Mouse (Mus musculus): ENCODE measurements around the gene Tns1. TPM values are rescaled to one million over a fixed set of nuclear protein-coding genes. Genes with fewer than 3 reads are reported as not detected.
"Not testable (repeated sequence)": the region's sequence is repeated elsewhere in the genome, so short reads cannot be mapped to it uniquely, and the experiment has no call there.

Tns1 gene
- polyA plus RNA-seq, 1 experiment from 2014 or later = 12.6 TPM

DNA sequence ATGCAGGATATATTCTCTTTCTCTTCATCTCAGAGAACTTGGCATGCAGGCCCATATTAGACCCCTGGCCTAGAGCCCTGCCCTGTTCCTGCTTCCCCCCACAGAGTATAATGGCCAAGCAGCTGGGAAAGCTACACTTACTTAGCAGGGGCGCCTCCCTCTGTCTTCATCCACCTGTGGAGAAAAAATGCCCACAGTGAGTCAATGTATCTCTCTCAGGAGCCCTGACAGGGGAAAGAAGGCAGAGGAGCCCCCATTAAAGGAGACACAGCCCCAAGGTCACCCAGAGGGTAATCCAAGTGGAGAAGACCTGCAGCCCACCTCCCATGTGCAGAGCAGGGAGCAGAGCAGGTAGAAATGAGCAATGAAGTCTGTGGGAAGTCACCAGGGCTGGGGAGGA is 208.0 kb downstream of the Tns1 start:
- DNase-seq (ENCODE audit: low spot score) = no peak

DNA sequence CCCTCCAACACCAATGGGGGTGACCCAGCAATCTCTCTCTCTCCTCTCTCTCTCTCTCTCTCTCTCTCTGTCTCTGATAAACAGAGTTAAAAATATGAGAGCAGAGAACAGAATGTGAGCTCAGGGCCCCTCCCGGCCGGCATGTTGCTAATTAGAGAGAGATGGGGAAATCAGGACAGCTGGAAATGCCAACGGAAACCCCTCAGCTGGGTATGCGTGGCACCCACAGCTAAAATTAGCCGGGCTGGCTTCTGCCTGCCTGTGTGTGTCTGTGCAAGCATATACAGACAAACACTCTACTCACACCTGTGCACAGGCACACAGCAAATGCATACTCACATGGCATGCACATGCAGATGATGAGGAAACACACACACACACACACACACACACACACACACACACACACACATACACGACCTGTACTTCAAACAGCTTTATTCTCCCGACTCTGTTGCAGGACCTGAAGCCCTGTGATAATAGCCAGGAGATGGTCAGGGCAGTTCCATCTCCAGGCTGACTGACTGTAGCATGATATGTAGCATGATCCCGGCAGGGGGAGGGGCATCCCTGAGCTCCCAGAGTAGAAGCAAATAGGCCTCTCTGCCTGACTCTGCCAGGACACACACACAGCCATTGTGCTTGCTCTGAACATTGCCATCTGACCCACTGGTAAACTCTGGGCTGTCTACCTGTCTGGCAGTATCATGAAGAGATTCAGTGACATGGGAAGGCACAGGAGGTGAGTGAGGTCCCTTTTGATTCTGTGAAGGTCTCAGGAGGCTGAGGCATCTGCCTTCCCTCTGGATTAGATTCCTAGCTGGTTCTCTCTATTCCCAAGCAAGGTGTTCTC is 208.8 kb downstream of the Tns1 start:
- DNase-seq (ENCODE audit: low spot score) = no peak

DNA sequence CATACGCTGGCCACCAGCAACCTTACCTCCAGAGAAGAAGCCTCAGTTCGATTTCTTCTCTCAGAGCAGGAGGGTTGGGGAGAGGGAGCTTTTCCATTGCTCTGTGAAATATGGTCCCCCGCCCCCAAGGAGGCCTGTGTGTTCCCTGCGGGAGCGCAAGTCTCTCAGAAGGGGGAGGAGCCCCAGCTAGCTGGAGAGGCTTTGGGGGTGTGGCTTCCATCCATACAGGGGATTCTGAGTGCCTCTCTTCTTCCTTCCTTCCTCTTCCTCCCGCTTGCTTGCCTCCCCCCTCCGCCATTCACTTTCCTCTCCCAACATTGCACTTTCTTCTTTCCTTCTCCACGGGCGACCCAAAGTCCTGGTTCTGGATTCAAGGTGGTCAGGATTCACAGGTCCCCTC is 210.2 kb downstream of the Tns1 start:
- no peak for DNase-seq (ENCODE audit: low spot score)

- no peak for DNase-seq (ENCODE audit: low spot score)
Observed at GRCm38 (mm10) chr1:73913071-73914005, 210.9 kb downstream of the Tns1 start.

- no peak for DNase-seq (ENCODE audit: low spot score)
Observed at GRCm38 (mm10) chr1:73912466-73912865, 211.8 kb downstream of the Tns1 start.

GRCm38 (mm10) chr1:73911981-73912380 is 212.3 kb downstream of the Tns1 start:
- DNase-seq (ENCODE audit: low spot score) = no peak

GRCm38 (mm10) chr1:73910701-73911100 is 213.5 kb downstream of the Tns1 start:
- DNase-seq (ENCODE audit: low spot score) = no peak

DNA sequence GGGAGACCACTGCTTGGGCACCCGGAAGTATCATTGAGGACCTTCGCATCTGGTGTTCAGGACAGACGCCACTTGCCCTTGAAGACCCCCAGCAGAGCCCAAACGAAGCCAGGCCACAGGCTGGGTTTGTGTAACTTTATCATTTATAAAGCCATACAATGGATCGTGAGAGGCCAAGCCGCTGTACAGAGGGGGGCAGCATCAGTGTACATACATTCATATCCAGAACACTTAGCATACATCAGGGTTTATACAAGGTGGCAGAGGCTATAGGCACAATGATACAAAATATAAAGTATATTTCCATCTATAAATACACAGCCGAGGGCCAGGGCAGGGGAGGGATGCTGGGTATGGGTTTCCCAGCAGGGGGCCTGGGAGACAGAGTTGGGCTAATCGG is 214.1 kb downstream of the Tns1 start:
- no peak for DNase-seq (ENCODE audit: low spot score)

GRCm38 (mm10) chr1:73909191-73909983 is 214.9 kb downstream of the Tns1 start:
- no peak for DNase-seq (ENCODE audit: low spot score)

DNA sequence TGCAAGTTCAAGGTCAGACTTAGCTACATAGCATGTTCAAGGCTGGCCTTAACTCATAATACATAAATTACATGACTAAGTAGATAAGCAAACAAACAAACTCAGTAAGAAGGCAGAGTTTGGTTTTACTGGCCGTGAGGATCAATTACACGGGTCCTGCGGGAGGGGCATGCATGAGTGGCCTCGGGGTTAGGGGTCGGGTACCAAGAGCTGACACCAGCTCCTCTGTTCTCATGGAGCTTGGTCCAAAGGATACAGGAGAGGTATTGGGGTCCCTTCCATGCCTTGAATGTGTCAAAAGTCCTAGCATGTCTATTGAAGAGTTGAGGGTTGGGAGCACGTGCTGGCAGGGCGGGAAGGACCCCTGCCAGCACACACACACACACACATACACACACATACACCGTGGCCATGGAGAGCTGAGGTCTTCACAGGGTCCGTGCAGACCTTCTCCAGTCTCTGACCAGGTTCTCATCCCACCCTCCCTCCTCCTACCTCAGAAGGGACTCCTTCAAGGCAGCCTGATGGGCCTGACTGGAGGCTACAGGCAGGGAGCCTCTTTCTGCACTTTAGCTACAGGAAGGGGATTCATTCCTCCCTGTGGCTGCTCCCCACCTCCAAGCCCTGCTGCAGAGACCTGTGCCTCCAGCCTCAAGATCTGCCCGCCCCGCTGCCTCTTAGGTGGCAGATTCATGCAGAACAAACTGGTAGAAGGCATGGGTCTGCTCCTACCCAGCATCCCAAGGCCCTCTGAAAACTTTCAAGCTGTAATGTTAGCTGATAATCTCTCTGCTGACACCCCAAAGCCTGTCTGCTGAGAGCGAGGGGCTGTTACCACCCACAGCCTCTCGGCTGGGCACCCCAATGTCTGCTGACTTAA is 215.9 kb downstream of the Tns1 start:
- no peak for DNase-seq (ENCODE audit: low spot score)

GRCm38 (mm10) chr1:73907166-73907565 is 217.1 kb downstream of the Tns1 start:
- no peak for DNase-seq (ENCODE audit: low spot score)

- DNase-seq (ENCODE audit: low spot score) = no peak
Observed at GRCm38 (mm10) chr1:73906376-73906775, 217.9 kb downstream of the Tns1 start.

DNA sequence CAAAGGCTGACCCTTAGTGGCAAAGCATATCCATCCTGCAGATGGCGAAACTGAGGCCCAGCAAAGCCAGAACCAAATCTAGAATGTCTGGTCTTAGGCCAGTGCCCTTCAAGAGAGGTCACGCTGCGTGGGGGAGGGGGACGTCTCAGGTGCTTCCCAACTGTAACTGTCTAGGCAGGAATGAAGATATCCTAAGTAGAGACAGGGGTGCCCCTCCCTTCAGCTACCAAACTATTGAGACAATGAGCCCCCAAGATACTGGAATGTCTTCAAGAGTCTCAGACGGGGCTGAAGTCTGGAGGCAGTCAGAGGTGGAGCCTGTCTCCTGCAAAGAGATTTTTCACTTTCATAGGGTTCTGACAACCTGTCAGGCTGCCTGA is 218.4 kb downstream of the Tns1 start:
- DNase-seq (ENCODE audit: low spot score) = no peak

DNA sequence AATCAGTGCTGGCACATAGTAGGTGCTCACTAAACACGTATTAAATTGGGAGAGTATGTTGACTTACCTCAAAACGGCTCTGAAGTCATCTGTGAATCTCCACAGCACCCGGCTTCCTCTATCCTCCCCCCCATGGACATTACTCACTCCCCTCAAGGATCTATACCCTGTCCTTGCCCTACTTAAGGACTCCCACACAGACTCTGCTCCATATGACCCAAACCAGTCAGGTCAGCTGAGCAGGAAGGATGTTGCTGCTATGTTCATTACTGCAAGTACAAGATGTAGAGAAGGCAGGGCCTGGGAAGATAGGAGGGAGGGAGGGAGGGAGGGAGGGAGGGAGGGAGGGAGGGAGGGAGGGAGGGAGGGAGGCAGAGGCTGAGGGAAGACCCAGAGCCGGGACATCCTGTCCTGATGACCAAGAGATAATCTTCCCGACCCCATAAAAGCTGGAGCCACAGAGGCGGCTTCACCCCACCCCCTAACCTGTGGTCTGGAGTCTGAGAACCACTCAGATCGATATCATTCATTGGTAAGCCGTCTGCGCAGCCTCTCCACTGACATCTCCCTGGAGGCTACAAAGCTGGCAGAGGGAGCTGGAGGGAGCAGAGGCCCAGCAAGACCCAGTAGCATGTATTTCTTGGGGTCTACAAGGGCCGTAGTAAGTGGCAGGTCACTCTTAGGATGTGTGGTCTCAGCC is 219.0 kb downstream of the Tns1 start:
- no peak for DNase-seq (ENCODE audit: low spot score)

DNA sequence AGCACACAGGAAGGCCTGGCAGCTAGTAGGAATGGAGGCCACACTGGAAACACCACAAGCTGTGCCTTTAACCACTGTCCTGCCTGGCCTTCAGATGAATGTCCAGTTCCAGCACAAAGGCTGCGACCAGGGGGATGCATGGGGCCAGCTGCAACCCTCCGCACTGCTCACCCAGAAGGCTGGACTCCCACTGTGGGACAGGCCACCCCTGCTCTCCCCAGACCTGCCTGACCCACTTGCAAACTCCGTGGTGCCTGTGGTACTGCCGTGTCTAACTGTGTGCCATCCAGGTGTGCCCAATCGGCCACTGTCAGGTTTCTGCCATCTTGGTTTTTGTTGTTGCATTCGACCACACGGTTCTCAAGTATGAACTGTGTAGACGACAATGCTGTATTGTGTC is 219.6 kb downstream of the Tns1 start:
- DNase-seq (ENCODE audit: low spot score) = no peak

DNA sequence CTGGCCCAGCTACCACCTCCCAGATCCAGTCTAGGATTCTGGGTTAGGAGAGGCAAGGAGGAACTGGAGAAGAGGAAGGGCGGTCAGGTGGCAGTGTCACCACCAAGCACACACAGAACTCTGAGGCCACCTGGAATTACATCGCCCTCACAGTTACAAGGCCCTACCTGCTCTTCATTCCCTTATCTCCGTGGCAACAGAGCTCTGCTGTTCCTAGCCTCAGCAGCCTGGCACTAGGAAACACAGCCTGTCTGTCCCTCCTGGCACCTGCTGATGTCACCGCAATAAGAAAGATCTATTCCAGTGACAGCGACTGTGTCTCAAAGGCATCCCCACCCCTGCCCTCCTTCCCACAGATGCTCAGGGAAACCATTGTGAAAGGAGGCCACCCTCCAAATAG is 221.2 kb downstream of the Tns1 start:
- DNase-seq (ENCODE audit: low spot score) = no peak

- peak; percentile 74 for DNase-seq (ENCODE audit: low spot score)
Observed at GRCm38 (mm10) chr1:73902171-73902991, 221.9 kb downstream of the Tns1 start.

DNA sequence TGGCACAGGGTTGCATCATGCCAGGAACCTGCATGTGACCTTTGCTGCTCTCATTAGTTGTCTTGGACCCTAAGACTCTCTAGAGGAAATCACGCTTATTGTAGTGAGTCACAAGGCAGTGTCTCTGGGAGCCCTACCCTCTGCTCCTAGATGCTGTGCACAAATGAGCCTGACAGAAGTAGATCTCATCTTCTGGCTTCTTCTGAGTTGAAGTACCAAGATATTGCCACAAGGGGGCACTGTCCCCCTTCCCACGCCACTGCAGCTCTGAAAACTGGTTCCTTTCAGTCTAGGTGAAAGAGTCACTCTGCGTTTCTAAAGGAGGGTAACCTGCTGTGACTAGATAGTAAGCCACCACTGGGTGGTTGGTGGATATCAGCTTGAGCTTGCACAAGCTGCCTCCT is 222.8 kb downstream of the Tns1 start:
- DNase-seq (ENCODE audit: low spot score) = peak; percentile 78

GRCm38 (mm10) chr1:73895451-73895850 is 228.8 kb downstream of the Tns1 start:
- DNase-seq (ENCODE audit: low spot score) = not testable (repeated sequence)
